ENCODE assay signal across 8 mouse cellular contexts in genomic region chr4:48539841-48540575, GRCm38 (mm10). TPM values are rescaled to one million over a fixed set of nuclear protein-coding genes. Genes with fewer than 3 reads are reported as not detected.
DNase-seq lines count a peak whose midpoint lies in the region; ATAC-seq and TF ChIP-seq lines count a peak whose summit lies in the region.

Gene Msantd3 (plus strand): TSS chr4:48539935.

- under 1% methylated on average over 66 of the region's 86 CpGs for WGBS in hindbrain, postnatal 0 days
- WGBS in limb, embryonic 11.5 days: 0% methylated on average over 46 of the region's 86 CpGs
- WGBS in midbrain, embryonic 11.5 days: 0% methylated on average over 35 of the region's 86 CpGs
- 6% methylated on average over 84 of the region's 86 CpGs for WGBS in small intestine, adult 2 months

- peak; percentile 83 for DNase-seq in embryo, embryonic 10 days (ENCODE audit: low spot score)
- peak; percentile 35 for DNase-seq in gastrocnemius, postnatal 25 days
- peak; percentile 76 for DNase-seq in hindbrain, postnatal 0 days (ENCODE audit: low spot score)
- peak; percentile 82 for DNase-seq in limb, embryonic 11.5 days (ENCODE audit: low spot score)
- peak; percentile 98 for DNase-seq in midbrain, embryonic 11.5 days (ENCODE audit: low spot score, missing footprints)

- peak within 1 kb of the TSS; percentile 90 for H3K27ac ChIP-seq in hindbrain, postnatal 0 days
- peak within 1 kb of the TSS; percentile 77 for H3K27ac ChIP-seq in limb, embryonic 11.5 days (replicated peaks; ENCODE audit: low read depth, low read length)
- peak within 1 kb of the TSS; percentile 89 for H3K27ac ChIP-seq in midbrain, embryonic 11.5 days (ENCODE audit: low read depth, low read length)
- no peak within 1 kb of the TSS for H3K27ac ChIP-seq in small intestine, adult 2 months (ENCODE audit: insufficient read depth, low read depth, low read length)

- no peaks in the 10 kb centered on the region for H3K36me3 ChIP-seq in erythroblast, embryonic 14.5 days (ENCODE audit: control insufficient read depth)
- no peaks in the 10 kb centered on the region for H3K36me3 ChIP-seq in hindbrain, postnatal 0 days (ENCODE audit: insufficient read depth, low read length)
- no peaks in the 10 kb centered on the region for H3K36me3 ChIP-seq in limb, embryonic 11.5 days (ENCODE audit: control insufficient read depth, insufficient read depth, low read length)
- H3K36me3 ChIP-seq in midbrain, embryonic 11.5 days (ENCODE audit: control insufficient read depth, insufficient read depth, low read length): no peaks in the 10 kb centered on the region
- H3K36me3 ChIP-seq in small intestine, adult 2 months (ENCODE audit: control insufficient read depth, insufficient read depth, low read length): no peaks in the 10 kb centered on the region

- H3K4me1 ChIP-seq in erythroblast, embryonic 14.5 days (ENCODE audit: control insufficient read depth): no peaks in the 10 kb centered on the region
- H3K4me1 ChIP-seq in hindbrain, postnatal 0 days (ENCODE audit: insufficient read depth, low read length): peaks cover 24% of the 10 kb centered on the region
- peaks cover 4% of the 10 kb centered on the region; the same call in 1 of the 2 replicates for H3K4me1 ChIP-seq in limb, embryonic 11.5 days (ENCODE audit: control insufficient read depth, insufficient read depth, low read length)
- peaks cover 37% of the 10 kb centered on the region for H3K4me1 ChIP-seq in midbrain, embryonic 11.5 days (ENCODE audit: control insufficient read depth, insufficient read depth, low read length)
- H3K4me1 ChIP-seq in small intestine, adult 2 months (ENCODE audit: control insufficient read depth, insufficient read depth, insufficient read length, low read length): 0 out of 2 replicates have a peak, but pooled peaks cover 2% of the 10 kb centered on the region

- peak within 1 kb of the TSS; percentile 90 for H3K4me2 ChIP-seq in hindbrain, postnatal 0 days (ENCODE audit: low read depth, low read length)
- H3K4me2 ChIP-seq in limb, embryonic 11.5 days (ENCODE audit: low read depth, severe bottlenecking): peak within 1 kb of the TSS; percentile 80
- peak within 1 kb of the TSS; percentile 78 for H3K4me2 ChIP-seq in midbrain, embryonic 11.5 days

- ATAC-seq in erythroblast, adult 5-6 weeks (replicated peaks; ENCODE audit: low FRiP score, poor library complexity, severe bottlenecking): no peak
- ATAC-seq in hindbrain, postnatal 0 days: peak; percentile 78
- ATAC-seq in limb, embryonic 11.5 days (ENCODE audit: insufficient number of reproducible peaks, low FRiP score, low TSS enrichment, low read depth): peak; percentile 70
- peak; percentile 86 for ATAC-seq in midbrain, embryonic 11.5 days (ENCODE audit: low FRiP score)

- H3K9ac ChIP-seq in hindbrain, postnatal 0 days (replicated peaks; ENCODE audit: low read length): peak within 1 kb of the TSS; percentile 95
- H3K9ac ChIP-seq in limb, embryonic 11.5 days (ENCODE audit: low read length): peak within 1 kb of the TSS; percentile 97
- peak within 1 kb of the TSS; percentile 99 for H3K9ac ChIP-seq in midbrain, embryonic 11.5 days (ENCODE audit: low read length)

- peak within 1 kb of the TSS; percentile 47 for H3K4me3 ChIP-seq in erythroblast, embryonic 14.5 days (replicated peaks)
- H3K4me3 ChIP-seq in hindbrain, postnatal 0 days (ENCODE audit: low read length): peak within 1 kb of the TSS; percentile 85
- peak within 1 kb of the TSS; percentile 74 for H3K4me3 ChIP-seq in limb, embryonic 11.5 days (ENCODE audit: low read depth, low read length)
- H3K4me3 ChIP-seq in midbrain, embryonic 11.5 days (ENCODE audit: low read depth, low read length): peak within 1 kb of the TSS; percentile 81
- H3K4me3 ChIP-seq in small intestine, adult 2 months (ENCODE audit: low read depth, low read length): peak within 1 kb of the TSS; percentile 69

- peaks cover 48% of the 10 kb centered on the region for H3K27me3 ChIP-seq in erythroblast, embryonic 14.5 days (ENCODE audit: control insufficient read depth)
- H3K27me3 ChIP-seq in hindbrain, postnatal 0 days (ENCODE audit: insufficient read depth, low read length): no peaks in the 10 kb centered on the region
- H3K27me3 ChIP-seq in limb, embryonic 11.5 days (ENCODE audit: control insufficient read depth, insufficient read depth, low read length): no peaks in the 10 kb centered on the region
- no peaks in the 10 kb centered on the region for H3K27me3 ChIP-seq in midbrain, embryonic 11.5 days (ENCODE audit: control insufficient read depth, insufficient read depth, low read length)
- no peaks in the 10 kb centered on the region; the same call in 1 of the 2 replicates for H3K27me3 ChIP-seq in small intestine, adult 2 months (ENCODE audit: control insufficient read depth, insufficient read depth, low read length)

- no peaks in the 10 kb centered on the region for H3K9me3 ChIP-seq in erythroblast, embryonic 14.5 days (ENCODE audit: control insufficient read depth, low read length)
- no peaks in the 10 kb centered on the region for H3K9me3 ChIP-seq in hindbrain, postnatal 0 days (ENCODE audit: low read length)
- H3K9me3 ChIP-seq in limb, embryonic 11.5 days (ENCODE audit: control insufficient read depth, low read length): no peaks in the 10 kb centered on the region
- no peaks in the 10 kb centered on the region for H3K9me3 ChIP-seq in midbrain, embryonic 11.5 days (ENCODE audit: control insufficient read depth, low read length)

- TF ChIP-seq CTCF in hindbrain, postnatal 0 days (IDR thresholded peaks at IDR 0.05; ENCODE audit: low read depth): no peak
- TF ChIP-seq CTCF in small intestine, adult 2 months (IDR thresholded peaks at IDR 0.05; ENCODE audit: extremely low read depth, insufficient read length, insufficient replicate concordance, low read depth, low read length): no peak

- no peak for TF ChIP-seq POLR2A in small intestine, adult 2 months (IDR thresholded peaks at IDR 0.05; ENCODE audit: low read depth, low read length)

RNA-seq across cellular contexts. Expression of gene Msantd3, which starts in this region (rescaled TPM):
- polyA plus RNA-seq in erythroblast, embryonic 14.5 days (2012): not detected in 2 replicates
- total RNA-seq in erythroblast, adult 5-6 weeks (2015; ENCODE audit: low replicate concordance): 3.7 and 15.5 TPM in 2 replicates
- 3.7 and 13.7 TPM in 2 replicates for total RNA-seq in erythroblast, adult 5-6 weeks (2017; ENCODE audit: low replicate concordance)
- 10 to 100 TPM; 18.1 to 22.1 TPM for total RNA-seq in gastrocnemius, postnatal 25 days (2021)
- total RNA-seq in hindbrain, postnatal 0 days (2014; rRNA removed): 25.1 and 28.1 TPM in 2 replicates
- polyA plus RNA-seq in hindbrain, postnatal 0 days (2015; fragmentation: Nextera tagmentation; extraction: Ambion mirVana): 27.3 and 30.4 TPM in 2 replicates
- polyA plus RNA-seq in limb, embryonic 11.5 days (2014; fragmentation: Nextera tagmentation; extraction: Ambion mirVana): 39.5 and 43.3 TPM in 2 replicates
- polyA plus RNA-seq in midbrain, embryonic 11.5 days (2014; fragmentation: Nextera tagmentation; extraction: Ambion mirVana): 77.6 and 81.8 TPM in 2 replicates
- 0.57 and 0.58 TPM in 2 replicates for polyA plus RNA-seq in small intestine, adult 2 months (2012; rRNA removed)

Comparison
In these comparisons a context has a peak if more than half of its experiments do, and no peak if none do; other contexts are left out.
1. RNA of gene Msantd3 (polyA plus RNA-seq): 77.6 to 81.8 TPM in midbrain, embryonic 11.5 days, 39.5 to 43.3 TPM in limb, embryonic 11.5 days and 27.3 to 30.4 TPM in hindbrain, postnatal 0 days; 0.57 to 0.58 TPM in small intestine, adult 2 months and not detected in erythroblast, embryonic 14.5 days; every median in the first group is over 10 times any median in the second.
2. DNase-seq: peak in every context shown above with its lines; median percentile 98 in midbrain, embryonic 11.5 days; 83 in embryo, embryonic 10 days; 82 in limb, embryonic 11.5 days; 76 in hindbrain, postnatal 0 days; 35 in gastrocnemius, postnatal 25 days.
3. Peak in every context shown above with its lines, with median percentiles within 50 percentile points of each other: H3K4me3 ChIP-seq, H3K4me2 ChIP-seq and H3K9ac ChIP-seq.